Mouse (Mus musculus): ENCODE results near the gene Ly6g5b. TPM values are rescaled to one million over a fixed set of nuclear protein-coding genes. Genes with fewer than 3 reads are reported as not detected.

Ly6g5b gene
- under 1 TPM; 0.52 to 0.62 TPM for total RNA-seq (2021)

GRCm38 (mm10) chr17:35115046-35116019, at the start of gene Ly6g5b:
Ly6g5b (minus strand) TSS chr17:35115428.
- peak; percentile 43 for DNase-seq

GRCm38 (mm10) chr17:35164218-35164567, 49.0 kb upstream of the Ly6g5b start:
- DNase-seq = no peak

GRCm38 (mm10) chr17:35163326-35164081, 48.3 kb upstream of the Ly6g5b start:
- no peak for DNase-seq

- DNase-seq = peak; percentile 54
Measured at GRCm38 (mm10) chr17:35162730-35163129, 47.5 kb upstream of the Ly6g5b start.

GRCm38 (mm10) chr17:35162121-35162520, 46.9 kb upstream of the Ly6g5b start:
- no peak for DNase-seq

- DNase-seq = no peak
Measured at GRCm38 (mm10) chr17:35161421-35161820, 46.2 kb upstream of the Ly6g5b start.

GRCm38 (mm10) chr17:35159638-35160037, 44.4 kb upstream of the Ly6g5b start:
- DNase-seq = no peak

- no peak for DNase-seq
Measured at GRCm38 (mm10) chr17:35158850-35159593, 43.8 kb upstream of the Ly6g5b start.

- DNase-seq = no peak
Measured at GRCm38 (mm10) chr17:35157661-35158175, 42.5 kb upstream of the Ly6g5b start.

- no peak for DNase-seq
Measured at GRCm38 (mm10) chr17:35157254-35157653, 42.0 kb upstream of the Ly6g5b start.

- no peak for DNase-seq
Measured at GRCm38 (mm10) chr17:35156461-35157200, 41.4 kb upstream of the Ly6g5b start.

- no peak for DNase-seq
Measured at GRCm38 (mm10) chr17:35155451-35155850, 40.2 kb upstream of the Ly6g5b start.

GRCm38 (mm10) chr17:35154616-35155015, 39.4 kb upstream of the Ly6g5b start:
- DNase-seq = no peak

GRCm38 (mm10) chr17:35153931-35154330, 38.7 kb upstream of the Ly6g5b start:
- no peak for DNase-seq

GRCm38 (mm10) chr17:35153077-35153476, 37.8 kb upstream of the Ly6g5b start:
- no peak for DNase-seq

GRCm38 (mm10) chr17:35152121-35152520, 36.9 kb upstream of the Ly6g5b start:
- DNase-seq = no peak

- no peak for DNase-seq
Measured at GRCm38 (mm10) chr17:35147922-35148639, 32.9 kb upstream of the Ly6g5b start.

GRCm38 (mm10) chr17:35147348-35147747, 32.1 kb upstream of the Ly6g5b start:
- no peak for DNase-seq

- DNase-seq = no peak
Measured at GRCm38 (mm10) chr17:35146139-35146538, 30.9 kb upstream of the Ly6g5b start.

- no peak for DNase-seq
Measured at GRCm38 (mm10) chr17:35141971-35142370, 26.7 kb upstream of the Ly6g5b start.

- DNase-seq = no peak
Measured at GRCm38 (mm10) chr17:35140490-35140996, 25.3 kb upstream of the Ly6g5b start.

Data from heart, postnatal 4 days (tissue).